Mouse (Mus musculus): ENCODE results near the gene Actg1. TPM values are rescaled to one million over a fixed set of nuclear protein-coding genes. Genes with fewer than 3 reads are reported as not detected.

Actg1 gene
- polyA plus RNA-seq, 1 experiment from 2014 or later: 559 TPM

- H3K4me3 ChIP-seq (replicated peaks): no peak overlapping the region
- no peak for ATAC-seq (ENCODE audit: insufficient read depth)
- H3K36me3 ChIP-seq (replicated peaks): no peaks in the 10 kb centered on the region
- WGBS (ENCODE audit: insufficient replicate concordance): 5% methylated on average over 19 of the region's 19 CpGs
- H3K27ac ChIP-seq (replicated peaks): no peak overlapping the region
- no peaks in the 10 kb centered on the region for H3K9me3 ChIP-seq (replicated peaks)
- peaks cover 51% of the 10 kb centered on the region for H3K27me3 ChIP-seq
- peak overlapping the region; percentile 27 for H3K4me2 ChIP-seq
- peaks cover 76% of the 10 kb centered on the region for H3K4me1 ChIP-seq (replicated peaks)
- no peak overlapping the region for H3K9ac ChIP-seq
These were observed 40.5 kb downstream of the Actg1 start for GRCm38 (mm10) chr11:120307566-120308430.

GRCm38 (mm10) chr11:120307132-120307413 lies 41.3 kb downstream of the Actg1 start:
- ATAC-seq (ENCODE audit: insufficient read depth): no peak
- no peak overlapping the region for H3K9ac ChIP-seq
- no peak overlapping the region for H3K27ac ChIP-seq (replicated peaks)
- no peaks in the 10 kb centered on the region for H3K9me3 ChIP-seq (replicated peaks)
- no peak overlapping the region for H3K4me3 ChIP-seq (replicated peaks)
- peaks cover 51% of the 10 kb centered on the region for H3K27me3 ChIP-seq
- peaks cover 83% of the 10 kb centered on the region for H3K4me1 ChIP-seq (replicated peaks)
- H3K36me3 ChIP-seq (replicated peaks): no peaks in the 10 kb centered on the region
- 12% methylated on average over 5 of the region's 5 CpGs for WGBS (ENCODE audit: insufficient replicate concordance)
- no peak overlapping the region for H3K4me2 ChIP-seq

- Histone ChIP-seq H3K4me3 (replicated peaks) (peak overlapping the region; percentile 70), H3K9ac (peak overlapping the region; percentile 76; the same call in 1 of the 2 replicates), H3K9me3 (replicated peaks) (no peaks in the 10 kb centered on the region), H3K4me2 (peak overlapping the region; percentile 97), H3K27me3 (peaks cover 50% of the 10 kb centered on the region), H3K36me3 (replicated peaks) (no peaks in the 10 kb centered on the region), H3K4me1 (replicated peaks) (peaks cover 86% of the 10 kb centered on the region), H3K27ac (replicated peaks) (peak overlapping the region; percentile 78)
- no peak for ATAC-seq (ENCODE audit: insufficient read depth)
- WGBS (ENCODE audit: insufficient replicate concordance): 54% methylated on average over 12 of the region's 12 CpGs
These were observed 41.8 kb downstream of the Actg1 start for GRCm38 (mm10) chr11:120306366-120307131.

- peak overlapping the region; percentile 97 for H3K4me2 ChIP-seq
- peaks cover 43% of the 10 kb centered on the region for H3K27me3 ChIP-seq
- peaks cover 85% of the 10 kb centered on the region for H3K4me1 ChIP-seq (replicated peaks)
- peak overlapping the region; percentile 70 for H3K4me3 ChIP-seq (replicated peaks)
- no peaks in the 10 kb centered on the region for H3K9me3 ChIP-seq (replicated peaks)
- peak overlapping the region; percentile 78 for H3K27ac ChIP-seq (replicated peaks)
- peak overlapping the region; percentile 76 for H3K9ac ChIP-seq
- ATAC-seq (ENCODE audit: insufficient read depth): no peak
- 15% methylated on average over 15 of the region's 15 CpGs for WGBS (ENCODE audit: insufficient replicate concordance)
- no peaks in the 10 kb centered on the region for H3K36me3 ChIP-seq (replicated peaks)
These were observed 42.6 kb downstream of the Actg1 start for GRCm38 (mm10) chr11:120305535-120306365.

GRCm38 (mm10) chr11:120304886-120305534 lies 43.3 kb downstream of the Actg1 start:
- ATAC-seq (ENCODE audit: insufficient read depth): peak; percentile 81
- 3% methylated on average over 52 of the region's 53 CpGs for WGBS (ENCODE audit: insufficient replicate concordance)
- H3K27me3 ChIP-seq: peaks cover 36% of the 10 kb centered on the region
- peak overlapping the region; percentile 70 for H3K4me3 ChIP-seq (replicated peaks)
- H3K4me1 ChIP-seq (replicated peaks): peaks cover 84% of the 10 kb centered on the region
- H3K36me3 ChIP-seq (replicated peaks): no peaks in the 10 kb centered on the region
- H3K4me2 ChIP-seq: peak overlapping the region; percentile 97
- peak overlapping the region; percentile 76 for H3K9ac ChIP-seq
- no peaks in the 10 kb centered on the region for H3K9me3 ChIP-seq (replicated peaks)
- peak overlapping the region; percentile 87 for H3K27ac ChIP-seq (replicated peaks)

GRCm38 (mm10) chr11:120304350-120304694 lies 44.0 kb downstream of the Actg1 start:
- peak; percentile 11; the same call in 1 of the 2 replicates for ATAC-seq (ENCODE audit: insufficient read depth)
- Histone ChIP-seq H3K9ac (peak overlapping the region; percentile 67), H3K4me1 (replicated peaks) (peaks cover 91% of the 10 kb centered on the region), H3K27me3 (peaks cover 32% of the 10 kb centered on the region), H3K9me3 (replicated peaks) (no peaks in the 10 kb centered on the region), H3K36me3 (replicated peaks) (no peaks in the 10 kb centered on the region), H3K4me2 (peak overlapping the region; percentile 97), H3K27ac (replicated peaks) (peak overlapping the region; percentile 87), H3K4me3 (replicated peaks) (peak overlapping the region; percentile 70)
- 29% methylated on average over 5 of the region's 5 CpGs for WGBS (ENCODE audit: insufficient replicate concordance)

- peaks cover 26% of the 10 kb centered on the region for H3K27me3 ChIP-seq
- peaks cover 96% of the 10 kb centered on the region for H3K4me1 ChIP-seq (replicated peaks)
- peak; percentile 73 for ATAC-seq (ENCODE audit: insufficient read depth)
- H3K4me3 ChIP-seq (replicated peaks): peak overlapping the region; percentile 70
- peak overlapping the region; percentile 97 for H3K4me2 ChIP-seq
- peak overlapping the region; percentile 67 for H3K9ac ChIP-seq
- no peaks in the 10 kb centered on the region for H3K9me3 ChIP-seq (replicated peaks)
- H3K27ac ChIP-seq (replicated peaks): peak overlapping the region; percentile 87
- H3K36me3 ChIP-seq (replicated peaks): no peaks in the 10 kb centered on the region
- 34% methylated on average over 21 of the region's 21 CpGs for WGBS (ENCODE audit: insufficient replicate concordance)
These were observed 44.6 kb downstream of the Actg1 start for GRCm38 (mm10) chr11:120303559-120304349.

- peak overlapping the region; percentile 97 for H3K4me2 ChIP-seq
These were observed 45.2 kb downstream of the Actg1 start for GRCm38 (mm10) chr11:120303119-120303518.

GRCm38 (mm10) chr11:120299484-120299883 lies 48.9 kb downstream of the Actg1 start:
- WGBS (ENCODE audit: insufficient replicate concordance): 11% methylated on average over 5 of the region's 5 CpGs
- peak overlapping the region; percentile 17; the same call in 1 of the 2 replicates for H3K4me2 ChIP-seq
- H3K27ac ChIP-seq (replicated peaks): peak overlapping the region; percentile 29
- 0 out of 2 replicates have a peak overlapping the region, but pooled peaks have one; percentile 0 for H3K9ac ChIP-seq
- no peak overlapping the region for H3K4me3 ChIP-seq (replicated peaks)
- H3K9me3 ChIP-seq (replicated peaks): no peaks in the 10 kb centered on the region
- peaks cover 69% of the 10 kb centered on the region for H3K4me1 ChIP-seq (replicated peaks)
- no peak for ATAC-seq (ENCODE audit: insufficient read depth)
- H3K27me3 ChIP-seq: peaks cover 17% of the 10 kb centered on the region
- no peaks in the 10 kb centered on the region for H3K36me3 ChIP-seq (replicated peaks)

More at GRCm38 (mm10) chr11:120303119-120303518, 45.2 kb downstream of the Actg1 start:
- Histone ChIP-seq H3K36me3 (replicated peaks) (no peaks in the 10 kb centered on the region), H3K9me3 (replicated peaks) (no peaks in the 10 kb centered on the region), H3K4me3 (replicated peaks) (peak overlapping the region; percentile 70), H3K9ac (peak overlapping the region; percentile 67), H3K27ac (replicated peaks) (peak overlapping the region; percentile 87), H3K4me1 (replicated peaks) (peaks cover 93% of the 10 kb centered on the region), H3K27me3 (peaks cover 20% of the 10 kb centered on the region)
- WGBS (ENCODE audit: insufficient replicate concordance): 65% methylated on average over 9 of the region's 9 CpGs
- no peak for ATAC-seq (ENCODE audit: insufficient read depth)

Data from liver, embryonic 15.5 days (tissue).